Mouse (Mus musculus) liver, embryonic 15.5 days (tissue): ENCODE data around the gene Hist1h2bc. TPM values are rescaled to one million over a fixed set of nuclear protein-coding genes. Genes with fewer than 3 reads are reported as not detected.
"Not testable (repeated sequence)": the region's sequence is repeated elsewhere in the genome, so short reads cannot be mapped to it uniquely, and the experiment has no call there.

ENCODE experiments used
- ATAC-seq: fragments of 200-750 bp; cut with Nextera tagmentation; 2 replicates; pipeline ENCODE4 v1.8.0; 2017; ENCODE audit warnings: moderate number of reproducible peaks, mild to moderate bottlenecking, moderate library complexity; ENCODE audit not compliant: insufficient read depth
- H3K27ac ChIP-seq: fragments of 300-500 bp; sonication (generic); replicated peaks from 2 replicates; pipeline ENCODE4 v1.5.1; 2015; ENCODE audit warnings: mild to moderate bottlenecking, inconsistent platforms
- H3K27me3 ChIP-seq: fragments of 300-500 bp; sonication (generic); 2 replicates; pipeline ENCODE4 v1.6.1; 2015; ENCODE audit warnings: mild to moderate bottlenecking, inconsistent platforms
- H3K36me3 ChIP-seq: fragments of 300-500 bp; sonication (generic); replicated peaks from 2 replicates; pipeline ENCODE4 v1.6.1; 2015; ENCODE audit warnings: moderate library complexity, mild to moderate bottlenecking, inconsistent platforms
- H3K4me1 ChIP-seq: fragments of 300-500 bp; sonication (generic); replicated peaks from 2 replicates; pipeline ENCODE4 v1.6.1; 2015; ENCODE audit warnings: inconsistent platforms
- H3K4me2 ChIP-seq: fragments of 300-500 bp; sonication (generic); 2 replicates; pipeline ENCODE4 v1.6.1; 2015; ENCODE audit warnings: moderate library complexity, mild to moderate bottlenecking, inconsistent platforms
- H3K4me3 ChIP-seq: fragments of 300-500 bp; sonication (generic); replicated peaks from 2 replicates; pipeline ENCODE4 v1.5.1; 2015; ENCODE audit warnings: mild to moderate bottlenecking, inconsistent platforms
- H3K9ac ChIP-seq: fragments of 300-500 bp; sonication (generic); 2 replicates; pipeline ENCODE4 v1.6.1; 2015; ENCODE audit warnings: moderate library complexity, mild to moderate bottlenecking, inconsistent platforms
- H3K9me3 ChIP-seq: fragments of 300-500 bp; sonication (generic); replicated peaks from 2 replicates; pipeline ENCODE4 v1.6.1; 2016; ENCODE audit warnings: inconsistent platforms
- WGBS: fragments of 180-500 bp; shearing (Covaris S2); methylation state at CpG from one replicate; pipeline ENCODE4 v1.1.7; 2015; ENCODE audit warnings: mixed read lengths; ENCODE audit not compliant: insufficient replicate concordance; 5-methylcytosine and 5-hydroxymethylcytosine counted together
- polyA plus RNA-seq: library from polyadenylated mRNA; unstranded; fragments of >200 nt; fragmentation: Nextera tagmentation; extraction: Ambion mirVana; gene quantifications from 2 replicates; pipeline ENCODE4 v1.2.1, GENCODE M21; 2015

The Hist1h2bc gene
- polyA plus RNA-seq, 1 experiment from 2014 or later, result 136 TPM

- H3K9ac ChIP-seq, result peak overlapping the region; percentile 33; the same call in 1 of the 2 replicates
- peak overlapping the region; percentile 42 for H3K27ac ChIP-seq
- no peaks in the 10 kb centered on the region for H3K27me3 ChIP-seq
- H3K4me3 ChIP-seq, result no peak overlapping the region
- H3K4me2 ChIP-seq, result peak overlapping the region; percentile 35; the same call in 1 of the 2 replicates
- H3K4me1 ChIP-seq, result peaks cover 37% of the 10 kb centered on the region
- ATAC-seq, result 0 out of 2 replicates have a peak, but pooled peaks have one; percentile 3
- 14% methylated on average over 8 of the region's 8 CpGs for WGBS
- no peaks in the 10 kb centered on the region for H3K36me3 ChIP-seq
- H3K9me3 ChIP-seq, result no peaks in the 10 kb centered on the region
These were observed 17.0 kb downstream of the Hist1h2bc start for GRCm38 (mm10) chr13:23700786-23701520.

GRCm38 (mm10) chr13:23702220-23702619, 18.2 kb downstream of the Hist1h2bc start:
- no peak for ATAC-seq

GRCm38 (mm10) chr13:23702801-23703200, 18.8 kb downstream of the Hist1h2bc start:
- not testable (repeated sequence) for H3K9ac ChIP-seq, H3K4me2 ChIP-seq, ATAC-seq, H3K4me3 ChIP-seq, H3K9me3 ChIP-seq, H3K27me3 ChIP-seq, H3K36me3 ChIP-seq
- Histone ChIP-seq H3K27ac (peak overlapping the region; percentile 19; the same call in 1 of the 2 replicates), H3K4me1 (peaks cover 27% of the 10 kb centered on the region)
- WGBS, result 65% methylated on average over 2 of the region's 2 CpGs

More at GRCm38 (mm10) chr13:23702220-23702619, 18.2 kb downstream of the Hist1h2bc start:
- Histone ChIP-seq H3K36me3 (no peaks in the 10 kb centered on the region), H3K4me3 (no peak overlapping the region), H3K27ac (0 out of 2 replicates have a peak overlapping the region, but pooled peaks have one; percentile 19), H3K27me3 (no peaks in the 10 kb centered on the region), H3K9ac (no peak overlapping the region), H3K4me2 (no peak overlapping the region), H3K9me3 (no peaks in the 10 kb centered on the region), H3K4me1 (peaks cover 27% of the 10 kb centered on the region)
- 62% methylated on average over 4 of the region's 4 CpGs for WGBS

- Histone ChIP-seq H3K4me1 (peaks cover 25% of the 10 kb centered on the region), H3K9me3 (no peaks in the 10 kb centered on the region), H3K9ac (no peak overlapping the region), H3K27ac (no peak overlapping the region), H3K4me3 (no peak overlapping the region), H3K36me3 (no peaks in the 10 kb centered on the region), H3K4me2 (no peak overlapping the region), H3K27me3 (peaks cover 11% of the 10 kb centered on the region; the same call in 1 of the 2 replicates)
- no peak for ATAC-seq
- 62% methylated on average over 7 of the region's 7 CpGs for WGBS
These were observed 21.9 kb downstream of the Hist1h2bc start for GRCm38 (mm10) chr13:23705751-23706356.

GRCm38 (mm10) chr13:23706771-23707170, 22.8 kb downstream of the Hist1h2bc start:
- peaks cover 19% of the 10 kb centered on the region for H3K27me3 ChIP-seq

GRCm38 (mm10) chr13:23708041-23708440, 24.0 kb downstream of the Hist1h2bc start:
- H3K27me3 ChIP-seq, result peaks cover 19% of the 10 kb centered on the region
- H3K4me1 ChIP-seq, result peaks cover 25% of the 10 kb centered on the region
- no peak overlapping the region for H3K9ac ChIP-seq
- no peak for ATAC-seq
- no peaks in the 10 kb centered on the region for H3K9me3 ChIP-seq
- H3K4me3 ChIP-seq, result no peak overlapping the region
- H3K4me2 ChIP-seq, result no peak overlapping the region
- no peak overlapping the region for H3K27ac ChIP-seq
- no peaks in the 10 kb centered on the region for H3K36me3 ChIP-seq
- WGBS, result 66% methylated on average over 4 of the region's 4 CpGs

More at GRCm38 (mm10) chr13:23706771-23707170, 22.8 kb downstream of the Hist1h2bc start:
- no peak overlapping the region for H3K4me2 ChIP-seq
- H3K36me3 ChIP-seq, result no peaks in the 10 kb centered on the region
- H3K9ac ChIP-seq, result no peak overlapping the region
- ATAC-seq, result no peak
- H3K9me3 ChIP-seq, result no peaks in the 10 kb centered on the region
- peaks cover 24% of the 10 kb centered on the region for H3K4me1 ChIP-seq
- no peak overlapping the region for H3K4me3 ChIP-seq
- 77% methylated on average over 12 of the region's 12 CpGs for WGBS
- H3K27ac ChIP-seq, result no peak overlapping the region

GRCm38 (mm10) chr13:23708654-23709053, 24.7 kb downstream of the Hist1h2bc start:
- Histone ChIP-seq H3K27me3 (peaks cover 19% of the 10 kb centered on the region), H3K9ac (no peak overlapping the region), H3K27ac (no peak overlapping the region), H3K4me2 (no peak overlapping the region), H3K4me1 (peaks cover 25% of the 10 kb centered on the region), H3K36me3 (no peaks in the 10 kb centered on the region), H3K4me3 (no peak overlapping the region), H3K9me3 (no peaks in the 10 kb centered on the region)
- ATAC-seq, result no peak
- 62% methylated on average over 4 of the region's 4 CpGs for WGBS

GRCm38 (mm10) chr13:23709714-23710373, 25.8 kb downstream of the Hist1h2bc start:
- WGBS, result 34% methylated on average over 15 of the region's 15 CpGs
- 0 out of 2 replicates have a peak, but pooled peaks have one; percentile 19 for ATAC-seq
- Histone ChIP-seq H3K27me3 (peaks cover 19% of the 10 kb centered on the region), H3K9me3 (no peaks in the 10 kb centered on the region), H3K36me3 (no peaks in the 10 kb centered on the region), H3K27ac (peak overlapping the region; percentile 77), H3K4me2 (peak overlapping the region; percentile 74), H3K4me1 (peaks cover 25% of the 10 kb centered on the region), H3K9ac (peak overlapping the region; percentile 64), H3K4me3 (peak overlapping the region; percentile 56)

GRCm38 (mm10) chr13:23710374-23711089, 26.5 kb downstream of the Hist1h2bc start, which contains the start of gene Hfe:
Gene Hfe, minus strand, starts transcription at chr13:23710854.
- WGBS, result 3% methylated on average over 17 of the region's 17 CpGs
- Histone ChIP-seq H3K4me3 (peak within 1 kb of the TSS; percentile 56), H3K27me3 (peaks cover 19% of the 10 kb centered on the region), H3K27ac (peak within 1 kb of the TSS; percentile 77), H3K36me3 (no peaks in the 10 kb centered on the region), H3K9me3 (no peaks in the 10 kb centered on the region), H3K4me1 (peaks cover 25% of the 10 kb centered on the region), H3K4me2 (peak within 1 kb of the TSS; percentile 74), H3K9ac (peak within 1 kb of the TSS; percentile 64)
- ATAC-seq, result peak; percentile 63

- WGBS, result 26% methylated on average over 5 of the region's 5 CpGs
- H3K4me3 ChIP-seq, result no peak overlapping the region
- peaks cover 3% of the 10 kb centered on the region; the same call in 1 of the 2 replicates for H3K27me3 ChIP-seq
- H3K27ac ChIP-seq, result no peak overlapping the region
- H3K9me3 ChIP-seq, result no peaks in the 10 kb centered on the region
- no peak overlapping the region for H3K4me2 ChIP-seq
- H3K36me3 ChIP-seq, result no peaks in the 10 kb centered on the region
- H3K9ac ChIP-seq, result no peak overlapping the region
- no peak for ATAC-seq
- H3K4me1 ChIP-seq, result peaks cover 8% of the 10 kb centered on the region
These were observed 32.5 kb downstream of the Hist1h2bc start for GRCm38 (mm10) chr13:23716261-23717042.
